Comparison of ENCODE assay signal across 8 mouse cellular contexts in genomic region chr7:113197161-113197775, GRCm38 (mm10). TPM values are rescaled to one million over a fixed set of nuclear protein-coding genes. Genes with fewer than 3 reads are reported as not detected.
DNase-seq lines count a peak whose midpoint lies in the region; ATAC-seq lines count a peak whose summit lies in the region.

No protein-coding gene starts in this region.

- H3K4me3 ChIP-seq in liver, embryonic 15.5 days (replicated peaks), result no peak overlapping the region
- H3K4me3 ChIP-seq in stomach, embryonic 16.5 days (replicated peaks; ENCODE audit: low read length), result no peak overlapping the region

- peak; percentile 14 to 29 for DNase-seq in lung, adult 18-20 months
- DNase-seq in lung, postnatal 14 days, result no peak
- peak; percentile 5 for DNase-seq in embryo, embryonic 11.5 days (ENCODE audit: low read depth, low spot score)
- DNase-seq in layer of hippocampus, adult 8-10 months (ENCODE audit: low spot score in 2 of 2), result no peak
- DNase-seq in left cerebral cortex, adult 11 months (ENCODE audit: low spot score), result no peak
- no peak for DNase-seq in left cerebral cortex, postnatal 4 days

- 12% methylated on average over 10 of the region's 10 CpGs for WGBS in liver, embryonic 15.5 days (ENCODE audit: insufficient replicate concordance)
- 15% methylated on average over 10 of the region's 10 CpGs for WGBS in stomach, embryonic 16.5 days

- H3K27me3 ChIP-seq in liver, embryonic 15.5 days, result peaks cover under 1% of the 10 kb centered on the region; the same call in 1 of the 2 replicates
- H3K27me3 ChIP-seq in stomach, embryonic 16.5 days (ENCODE audit: control insufficient read depth, insufficient read depth, low read length), result no peaks in the 10 kb centered on the region

- H3K27ac ChIP-seq in liver, embryonic 15.5 days (replicated peaks), result no peak overlapping the region
- no peak overlapping the region for H3K27ac ChIP-seq in stomach, embryonic 16.5 days (ENCODE audit: low read length)

- H3K9ac ChIP-seq in liver, embryonic 15.5 days, result no peak overlapping the region
- H3K9ac ChIP-seq in stomach, embryonic 16.5 days (ENCODE audit: low read length), result no peak overlapping the region

- peaks cover 8% of the 10 kb centered on the region for H3K4me1 ChIP-seq in liver, embryonic 15.5 days (replicated peaks)
- H3K4me1 ChIP-seq in stomach, embryonic 16.5 days (ENCODE audit: control insufficient read depth, insufficient read depth, low read length), result peaks cover 5% of the 10 kb centered on the region; the same call in 1 of the 2 replicates

- ATAC-seq in liver, embryonic 15.5 days (ENCODE audit: insufficient read depth), result no peak
- peak; percentile 33; the same call in 1 of the 2 replicates for ATAC-seq in stomach, embryonic 16.5 days (ENCODE audit: insufficient read depth, low FRiP score)

- H3K9me3 ChIP-seq in liver, embryonic 15.5 days (replicated peaks), result no peaks in the 10 kb centered on the region
- H3K9me3 ChIP-seq in stomach, embryonic 16.5 days (replicated peaks; ENCODE audit: control insufficient read depth, low read length), result no peaks in the 10 kb centered on the region

- no peaks in the 10 kb centered on the region for H3K36me3 ChIP-seq in liver, embryonic 15.5 days (replicated peaks)
- no peaks in the 10 kb centered on the region for H3K36me3 ChIP-seq in stomach, embryonic 16.5 days (ENCODE audit: control insufficient read depth, insufficient read depth, low read length)

- intact Hi-C loops in left cerebral cortex, postnatal 4 days (cut with DNase I), result no loop called here

- H3K4me2 ChIP-seq in liver, embryonic 15.5 days, result peak overlapping the region; percentile 32; the same call in 1 of the 2 replicates
- H3K4me2 ChIP-seq in stomach, embryonic 16.5 days (ENCODE audit: low read depth, low read length), result peak overlapping the region; percentile 17; the same call in 1 of the 2 replicates

RNA-seq across cellular contexts. Expression of gene Arntl, which starts 10.0 kb away (rescaled TPM):
- polyA plus RNA-seq in liver, embryonic 15.5 days (2015; fragmentation: Nextera tagmentation; extraction: Ambion mirVana), result 6.7 and 7.1 TPM in 2 replicates
- polyA plus RNA-seq in stomach, embryonic 16.5 days (2015; fragmentation: Nextera tagmentation; extraction: Ambion mirVana), result 14.1 TPM in 2 replicates
- total RNA-seq in layer of hippocampus, adult 8-10 months (2022), result 10 to 100 TPM; 28.3 to 37.8 (median 31.9) TPM
- 10 to 100 TPM; 35.3 to 39.0 TPM for total RNA-seq in left cerebral cortex, postnatal 4 days (2021)

Comparison
In these comparisons a context has a peak if more than half of its experiments do, and no peak if none do; other contexts are left out.
1. DNase-seq: peak in lung, adult 18-20 months (2 of 2) and embryo, embryonic 11.5 days (single experiment); none in lung, postnatal 14 days (single experiment), layer of hippocampus, adult 8-10 months (0 of 2), left cerebral cortex, adult 11 months (single experiment) and left cerebral cortex, postnatal 4 days (single experiment).